Mouse (Mus musculus) heart, adult 2 months (tissue): ENCODE data around the gene Ccdc9b.

Source experiments
- CTCF ChIP-seq: fragments of 200-600 bp; IDR thresholded peaks from 2 replicates; pipeline ENCODE4 v1.8.1; 2022; ENCODE audit warnings: antibody characterized with exemption, mild to moderate bottlenecking, moderate library complexity
- EP300 ChIP-seq: fragments of 200-500 bp; IDR thresholded peaks from 2 replicates; pipeline ENCODE4 v1.6.1; 2011; ENCODE audit warnings: low read depth, low read length, control low read depth; ENCODE audit not compliant: insufficient read depth

DNA sequence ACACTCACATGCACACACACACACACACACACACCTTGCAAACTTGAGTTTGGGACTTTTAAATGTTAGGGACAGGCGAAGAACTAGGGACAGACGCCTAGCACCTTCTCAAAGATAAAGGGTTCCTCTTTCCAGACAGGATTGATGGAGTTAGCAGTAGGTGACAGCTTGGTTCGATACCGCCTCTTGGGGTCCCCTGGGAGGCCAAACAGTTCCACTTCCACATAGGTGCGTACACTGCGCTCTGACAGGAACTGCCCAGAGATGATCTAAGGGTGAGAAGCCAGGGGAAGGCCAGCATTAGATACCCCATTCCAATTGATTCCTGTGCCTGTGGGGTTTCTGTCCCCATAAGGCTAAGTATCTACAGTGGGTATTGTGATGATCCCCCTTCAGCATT lies 48.8 kb downstream of the Ccdc9b start:
- TF ChIP-seq EP300 (no peak), CTCF (no peak)
